Mouse (Mus musculus): ENCODE data around the gene Etv5. TPM values are rescaled to one million over a fixed set of nuclear protein-coding genes. Genes with fewer than 3 reads are reported as not detected.

The Etv5 gene
- polyA plus RNA-seq, 1 experiment from 2014 or later: 27.7 TPM

DNA sequence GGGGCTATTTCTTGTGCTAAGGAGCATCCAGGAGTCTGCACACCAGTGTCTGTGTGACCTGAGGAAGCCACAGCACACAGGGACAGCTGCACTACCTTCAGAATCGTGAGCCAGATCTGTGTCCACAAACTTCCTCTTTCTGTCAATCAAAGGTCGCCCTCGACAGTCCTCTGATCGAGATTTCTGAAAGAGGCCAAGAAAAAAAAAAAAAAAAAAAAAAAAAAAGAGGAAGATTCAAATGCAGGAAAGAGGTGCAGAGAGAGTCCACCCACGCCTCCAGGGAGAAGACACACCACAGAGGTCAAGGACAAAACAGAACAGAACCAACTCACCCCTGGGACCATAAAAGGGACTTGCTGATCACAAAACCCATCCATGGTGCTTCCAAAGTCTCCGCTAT, 3.4 kb downstream of the Etv5 start:
- Histone ChIP-seq H3K9ac (ENCODE audit: low read length) (no peak overlapping the region), H3K4me1 (replicated peaks; ENCODE audit: control insufficient read depth, insufficient read depth, low read length) (peaks cover 16% of the 10 kb centered on the region; the same call in 1 of the 2 replicates), H3K36me3 (ENCODE audit: control insufficient read depth, insufficient read depth, low read length) (no peaks in the 10 kb centered on the region), H3K27ac (ENCODE audit: low read depth, low read length) (no peak overlapping the region), H3K4me3 (ENCODE audit: low read depth, low read length) (no peak overlapping the region), H3K4me2 (ENCODE audit: low read depth, low read length, severe bottlenecking) (no peak overlapping the region), H3K27me3 (ENCODE audit: control insufficient read depth, insufficient read depth, low read length) (peaks cover 40% of the 10 kb centered on the region), H3K9me3 (ENCODE audit: control insufficient read depth, low read length) (no peaks in the 10 kb centered on the region)
- 43% methylated on average over 6 of the region's 6 CpGs for WGBS
- ATAC-seq (replicated peaks; ENCODE audit: low FRiP score) (no peak), DNase-seq (ENCODE audit: low spot score) (no peak)

DNA sequence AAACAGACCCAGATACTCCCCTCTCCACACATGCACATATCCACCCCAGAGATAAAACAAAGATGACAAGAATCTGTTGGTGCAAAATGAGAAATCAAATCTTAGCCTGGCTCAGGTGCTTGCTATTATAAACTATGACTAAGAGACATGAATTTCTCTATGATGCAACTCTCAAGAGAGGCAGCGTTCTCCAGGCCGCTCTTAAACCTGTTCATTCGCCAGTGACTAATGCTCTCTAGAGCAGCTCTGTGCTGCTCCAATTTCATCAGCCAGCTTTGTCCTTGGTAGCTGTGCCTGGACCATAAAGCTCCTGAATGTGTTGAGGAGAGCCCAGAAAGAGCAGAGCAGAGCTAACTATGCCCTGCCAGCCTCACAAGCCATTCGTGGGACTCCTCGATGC, 5.0 kb downstream of the Etv5 start:
- Histone ChIP-seq H3K4me2 (ENCODE audit: low read depth, low read length, severe bottlenecking) (no peak overlapping the region), H3K9me3 (ENCODE audit: control insufficient read depth, low read length) (no peaks in the 10 kb centered on the region), H3K27me3 (ENCODE audit: control insufficient read depth, insufficient read depth, low read length) (peaks cover 42% of the 10 kb centered on the region), H3K27ac (ENCODE audit: low read depth, low read length) (no peak overlapping the region), H3K4me3 (ENCODE audit: low read depth, low read length) (no peak overlapping the region), H3K36me3 (ENCODE audit: control insufficient read depth, insufficient read depth, low read length) (no peaks in the 10 kb centered on the region), H3K9ac (ENCODE audit: low read length) (no peak overlapping the region), H3K4me1 (replicated peaks; ENCODE audit: control insufficient read depth, insufficient read depth, low read length) (peaks cover 8% of the 10 kb centered on the region; the same call in 1 of the 2 replicates)
- no peak for DNase-seq (ENCODE audit: low spot score)
- 42% methylated on average over 5 of the region's 5 CpGs for WGBS
- no peak for ATAC-seq (replicated peaks; ENCODE audit: low FRiP score)

DNA sequence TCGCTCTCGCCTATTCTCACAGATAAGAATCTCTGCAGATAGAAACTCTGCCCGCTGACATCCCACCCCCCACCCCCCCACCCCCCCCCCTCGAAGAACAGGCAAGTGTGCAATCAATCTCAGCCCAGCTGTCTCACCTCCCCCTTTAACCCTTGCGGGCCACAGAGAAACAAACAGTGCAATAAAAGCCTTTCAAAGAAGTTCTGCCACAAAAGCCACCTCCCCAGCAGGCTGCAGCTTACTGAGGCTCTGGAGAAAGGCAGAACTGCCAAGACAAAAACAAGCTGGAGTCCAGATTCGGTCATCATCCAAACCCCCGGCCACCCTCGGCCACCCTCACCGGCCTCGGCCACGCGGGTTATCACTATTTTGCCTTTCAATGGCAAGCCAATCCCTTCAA, 5.6 kb downstream of the Etv5 start:
- no peaks in the 10 kb centered on the region for H3K9me3 ChIP-seq (ENCODE audit: control insufficient read depth, low read length)
- H3K27me3 ChIP-seq (ENCODE audit: control insufficient read depth, insufficient read depth, low read length): peaks cover 42% of the 10 kb centered on the region
- ATAC-seq (replicated peaks; ENCODE audit: low FRiP score) (no peak), DNase-seq (ENCODE audit: low spot score) (no peak)
- H3K4me1 ChIP-seq (replicated peaks; ENCODE audit: control insufficient read depth, insufficient read depth, low read length): peaks cover 9% of the 10 kb centered on the region; the same call in 1 of the 2 replicates
- no peak overlapping the region for H3K4me3 ChIP-seq (ENCODE audit: low read depth, low read length)
- peak overlapping the region; percentile 21; the same call in 1 of the 2 replicates for H3K4me2 ChIP-seq (ENCODE audit: low read depth, low read length, severe bottlenecking)
- no peaks in the 10 kb centered on the region for H3K36me3 ChIP-seq (ENCODE audit: control insufficient read depth, insufficient read depth, low read length)
- H3K27ac ChIP-seq (ENCODE audit: low read depth, low read length): no peak overlapping the region
- no peak overlapping the region for H3K9ac ChIP-seq (ENCODE audit: low read length)
- WGBS: 12% methylated on average over 12 of the region's 12 CpGs

DNA sequence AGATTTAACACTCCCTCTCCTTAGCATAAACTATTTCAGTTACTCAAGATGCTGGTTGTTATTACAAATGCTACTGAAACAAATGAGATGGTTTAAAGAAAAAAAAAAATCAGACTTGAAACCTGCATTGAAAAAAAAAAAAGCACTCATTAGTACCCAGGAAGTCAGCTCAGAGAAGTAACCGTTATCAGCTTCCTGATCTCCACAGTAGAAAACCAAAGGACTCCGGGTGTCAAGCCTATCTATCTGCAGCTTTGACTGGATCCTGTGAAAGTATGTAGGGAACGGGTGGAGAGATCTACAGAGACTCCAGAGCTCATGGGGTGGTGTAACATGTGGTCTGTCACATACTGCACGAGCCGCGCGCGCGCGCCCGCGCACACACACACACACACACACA, 7.7 kb downstream of the Etv5 start:
- H3K27me3 ChIP-seq (ENCODE audit: control insufficient read depth, insufficient read depth, low read length): peaks cover 33% of the 10 kb centered on the region
- WGBS: 89% methylated on average over 12 of the region's 12 CpGs

DNA sequence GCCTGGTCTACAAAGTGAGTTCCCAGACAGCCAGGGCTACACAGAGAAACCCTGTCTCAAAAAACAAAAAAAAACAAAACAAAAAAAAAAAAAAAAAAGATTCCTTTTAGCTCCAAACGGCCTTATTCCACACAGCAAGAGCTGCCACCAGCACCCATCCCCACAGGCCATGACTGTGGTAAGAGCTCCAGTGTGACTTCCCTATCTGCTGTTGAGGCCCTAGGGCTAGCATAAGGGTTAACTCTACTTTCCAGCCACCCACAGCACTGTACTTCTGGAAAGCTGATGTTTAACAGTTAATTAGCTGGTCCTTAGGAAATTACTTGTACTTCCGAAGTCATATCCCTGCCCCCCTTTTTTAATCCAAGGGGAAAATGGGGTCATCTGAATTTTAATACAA, 8.2 kb downstream of the Etv5 start:
- Histone ChIP-seq H3K4me3 (ENCODE audit: low read depth, low read length) (no peak overlapping the region), H3K36me3 (ENCODE audit: control insufficient read depth, insufficient read depth, low read length) (no peaks in the 10 kb centered on the region), H3K27ac (ENCODE audit: low read depth, low read length) (no peak overlapping the region), H3K4me2 (ENCODE audit: low read depth, low read length, severe bottlenecking) (no peak overlapping the region), H3K9me3 (ENCODE audit: control insufficient read depth, low read length) (no peaks in the 10 kb centered on the region), H3K4me1 (replicated peaks; ENCODE audit: control insufficient read depth, insufficient read depth, low read length) (peaks cover 13% of the 10 kb centered on the region; the same call in 1 of the 2 replicates), H3K9ac (ENCODE audit: low read length) (no peak overlapping the region), H3K27me3 (ENCODE audit: control insufficient read depth, insufficient read depth, low read length) (peaks cover 31% of the 10 kb centered on the region)
- DNase-seq (ENCODE audit: low spot score): no peak
- ATAC-seq (replicated peaks; ENCODE audit: low FRiP score): no peak
- 74% methylated on average over 2 of the region's 2 CpGs for WGBS

More for the DNA sequence above, 7.7 kb downstream of the Etv5 start:
- Histone ChIP-seq H3K36me3 (ENCODE audit: control insufficient read depth, insufficient read depth, low read length) (no peaks in the 10 kb centered on the region), H3K9ac (ENCODE audit: low read length) (no peak overlapping the region), H3K27ac (ENCODE audit: low read depth, low read length) (no peak overlapping the region), H3K4me3 (ENCODE audit: low read depth, low read length) (no peak overlapping the region), H3K4me1 (replicated peaks; ENCODE audit: control insufficient read depth, insufficient read depth, low read length) (peaks cover 13% of the 10 kb centered on the region; the same call in 1 of the 2 replicates), H3K4me2 (ENCODE audit: low read depth, low read length, severe bottlenecking) (no peak overlapping the region), H3K9me3 (ENCODE audit: control insufficient read depth, low read length) (no peaks in the 10 kb centered on the region)
- ATAC-seq (replicated peaks; ENCODE audit: low FRiP score) (no peak), DNase-seq (ENCODE audit: low spot score) (no peak)

DNA sequence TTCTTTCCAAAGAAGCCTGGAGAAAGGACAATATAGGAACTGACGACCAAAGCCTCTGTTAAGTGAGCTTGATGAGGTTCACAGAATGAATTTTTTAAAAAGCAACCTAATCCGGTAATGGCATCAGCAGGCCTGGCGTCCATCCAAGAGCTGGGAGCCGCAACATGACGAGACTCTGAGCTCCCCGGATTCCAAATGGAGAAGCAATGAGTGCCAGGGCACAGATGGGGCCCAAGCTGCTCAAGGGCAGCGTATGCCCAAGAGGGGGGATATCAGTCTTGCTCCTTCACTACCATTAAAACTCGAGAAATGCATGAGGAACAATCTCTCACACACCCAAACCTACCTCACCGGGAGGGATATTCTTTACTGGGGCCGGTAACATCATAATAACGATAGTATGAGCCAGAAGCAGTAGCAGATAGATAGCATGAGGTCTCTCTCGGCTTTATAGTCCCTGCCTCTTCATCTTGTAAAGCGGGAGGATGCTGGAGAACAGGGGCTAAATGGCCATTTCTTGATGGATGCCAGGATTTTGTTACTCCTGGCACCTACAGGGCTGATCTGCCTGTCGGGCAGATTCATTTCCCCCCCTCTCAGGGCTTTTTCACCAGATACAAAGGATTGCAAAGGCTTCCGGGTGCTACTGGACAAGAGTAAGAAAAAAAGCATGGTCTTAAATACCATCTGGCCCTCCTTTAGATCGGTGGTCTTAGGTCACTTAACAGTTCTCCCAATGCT, 9.1 kb downstream of the Etv5 start:
- no peaks in the 10 kb centered on the region for H3K9me3 ChIP-seq (ENCODE audit: control insufficient read depth, low read length)
- H3K4me2 ChIP-seq (ENCODE audit: low read depth, low read length, severe bottlenecking): no peak overlapping the region
- peak overlapping the region; percentile 12; the same call in 1 of the 2 replicates for H3K9ac ChIP-seq (ENCODE audit: low read length)
- H3K36me3 ChIP-seq (ENCODE audit: control insufficient read depth, insufficient read depth, low read length): no peaks in the 10 kb centered on the region
- ATAC-seq (replicated peaks; ENCODE audit: low FRiP score) (no peak), DNase-seq (ENCODE audit: low spot score) (no peak)
- peaks cover 13% of the 10 kb centered on the region; the same call in 1 of the 2 replicates for H3K4me1 ChIP-seq (replicated peaks; ENCODE audit: control insufficient read depth, insufficient read depth, low read length)
- WGBS: 64% methylated on average over 16 of the region's 16 CpGs
- H3K27ac ChIP-seq (ENCODE audit: low read depth, low read length): no peak overlapping the region
- H3K27me3 ChIP-seq (ENCODE audit: control insufficient read depth, insufficient read depth, low read length): peaks cover 25% of the 10 kb centered on the region
- H3K4me3 ChIP-seq (ENCODE audit: low read depth, low read length): no peak overlapping the region

DNA sequence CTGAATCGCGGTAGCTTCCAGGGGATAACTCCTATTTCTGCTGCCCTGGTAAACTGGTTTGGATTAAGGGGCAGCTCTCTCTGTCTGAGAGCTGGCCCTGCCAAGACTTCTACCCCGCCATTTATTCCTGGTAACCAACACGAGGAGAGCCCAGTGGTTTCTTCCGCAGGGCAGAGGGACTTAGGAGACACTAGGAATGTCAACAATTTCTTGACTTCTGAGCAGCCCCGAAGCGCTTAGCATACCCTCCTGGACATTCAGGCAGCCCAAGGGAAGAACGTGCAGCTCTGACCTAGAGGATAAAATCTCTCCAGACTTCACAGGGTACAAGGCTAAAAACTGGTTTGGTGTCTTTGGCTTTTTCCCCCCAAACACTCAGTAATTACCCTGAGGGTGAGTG, 10.1 kb downstream of the Etv5 start:
- peak overlapping the region; percentile 43 for H3K4me2 ChIP-seq (ENCODE audit: low read depth, low read length, severe bottlenecking)
- peaks cover 15% of the 10 kb centered on the region for H3K27me3 ChIP-seq (ENCODE audit: control insufficient read depth, insufficient read depth, low read length)
- H3K4me1 ChIP-seq (replicated peaks; ENCODE audit: control insufficient read depth, insufficient read depth, low read length): peaks cover 13% of the 10 kb centered on the region; the same call in 1 of the 2 replicates
- H3K36me3 ChIP-seq (ENCODE audit: control insufficient read depth, insufficient read depth, low read length): no peaks in the 10 kb centered on the region
- H3K9ac ChIP-seq (ENCODE audit: low read length): no peak overlapping the region
- H3K9me3 ChIP-seq (ENCODE audit: control insufficient read depth, low read length): no peaks in the 10 kb centered on the region
- peak; percentile 59 for DNase-seq (ENCODE audit: low spot score)
- 2% methylated on average over 8 of the region's 8 CpGs for WGBS
- H3K27ac ChIP-seq (ENCODE audit: low read depth, low read length): peak overlapping the region; percentile 53; the same call in 1 of the 2 replicates
- ATAC-seq (replicated peaks; ENCODE audit: low FRiP score): no peak
- H3K4me3 ChIP-seq (ENCODE audit: low read depth, low read length): no peak overlapping the region

DNA sequence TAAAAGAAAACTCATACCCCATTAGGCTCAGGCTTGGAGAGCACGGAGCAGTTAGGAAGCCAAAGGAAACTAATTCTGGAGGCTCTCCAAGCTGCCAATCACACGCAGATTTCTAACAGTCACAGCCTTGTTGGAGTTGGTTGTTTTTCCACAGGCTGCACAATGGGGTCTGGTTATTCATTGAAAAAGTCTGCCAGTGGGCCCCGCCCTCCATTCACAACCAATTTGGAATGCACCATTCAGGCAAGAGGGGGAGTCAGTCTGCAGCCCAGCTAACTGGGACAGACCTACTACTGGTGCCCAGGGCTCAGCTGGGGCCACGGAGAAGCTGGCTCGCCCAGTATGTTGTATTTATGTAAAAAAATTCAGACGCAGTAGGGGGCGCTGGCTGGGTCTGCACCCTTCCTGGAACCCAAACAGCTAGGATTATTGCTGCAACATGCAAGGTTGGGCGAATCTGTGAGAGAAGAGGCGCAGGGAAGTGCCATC, 10.6 kb downstream of the Etv5 start:
- peak; percentile 92 for DNase-seq (ENCODE audit: low spot score)
- no peaks in the 10 kb centered on the region for H3K36me3 ChIP-seq (ENCODE audit: control insufficient read depth, insufficient read depth, low read length)
- H3K9ac ChIP-seq (ENCODE audit: low read length): no peak overlapping the region
- 0% methylated on average over 9 of the region's 9 CpGs for WGBS
- peak overlapping the region; percentile 43 for H3K4me2 ChIP-seq (ENCODE audit: low read depth, low read length, severe bottlenecking)
- H3K9me3 ChIP-seq (ENCODE audit: control insufficient read depth, low read length): no peaks in the 10 kb centered on the region
- peaks cover 10% of the 10 kb centered on the region; the same call in 1 of the 2 replicates for H3K4me1 ChIP-seq (replicated peaks; ENCODE audit: control insufficient read depth, insufficient read depth, low read length)
- H3K27me3 ChIP-seq (ENCODE audit: control insufficient read depth, insufficient read depth, low read length): peaks cover 14% of the 10 kb centered on the region
- H3K27ac ChIP-seq (ENCODE audit: low read depth, low read length): peak overlapping the region; percentile 53; the same call in 1 of the 2 replicates
- no peak overlapping the region for H3K4me3 ChIP-seq (ENCODE audit: low read depth, low read length)
- peak; percentile 93 for ATAC-seq (replicated peaks; ENCODE audit: low FRiP score)
